21 mouse cellular contexts compared by ENCODE assay signal in genomic region chr19:28946782-28947181, GRCm38 (mm10). TPM values are rescaled to one million over a fixed set of nuclear protein-coding genes. Genes with fewer than 3 reads are reported as not detected.
A peak's percentile ranks its signal among the peaks of the same experiment; 100 is the strongest.
DNase-seq lines count a peak whose midpoint lies in the region; ATAC-seq and TF ChIP-seq lines count a peak whose summit lies in the region.
"Had no signal": no experiment of that assay in that cellular context is flagged by ENCODE, and none has a peak within 500 bp of the region (broad histone marks: within the 10 kb centered on the region; RNA-seq: fewer than 3 reads in every experiment).

No protein-coding gene starts in this region.

- ATAC-seq in frontal cortex, adult (ENCODE audit: low TSS enrichment) = peak; percentile 72
- peak; percentile 83 for ATAC-seq in heart, embryonic 16.5 days (replicated peaks; ENCODE audit: extremely low read depth, insufficient read depth, low FRiP score)
- peak; percentile 80; the same call in 1 of the 2 replicates for ATAC-seq in limb, embryonic 14.5 days (ENCODE audit: low FRiP score, low read depth)
- ATAC-seq: forebrain, embryonic 14.5 days; lung, postnatal 0 days had no signal

- WGBS in heart, embryonic 16.5 days = 7% methylated on average over 4 of the region's 4 CpGs
- 14% methylated on average over 4 of the region's 4 CpGs for WGBS in heart, embryonic 10.5 days
- WGBS in limb, embryonic 14.5 days = 46% methylated on average over 4 of the region's 4 CpGs
- 67% methylated on average over 4 of the region's 4 CpGs for WGBS in limb, embryonic 10.5 days

- H3K9me3 ChIP-seq in heart, embryonic 16.5 days (replicated peaks; ENCODE audit: control insufficient read depth, low read length) = no peaks in the 10 kb centered on the region
- H3K9me3 ChIP-seq in heart, embryonic 10.5 days = no peaks in the 10 kb centered on the region
- H3K9me3 ChIP-seq in limb, embryonic 14.5 days (ENCODE audit: control insufficient read depth, low read length) = no peaks in the 10 kb centered on the region
- no peaks in the 10 kb centered on the region for H3K9me3 ChIP-seq in limb, embryonic 10.5 days (replicated peaks)
- H3K9me3 ChIP-seq: hindbrain, embryonic 10.5 days; limb, embryonic 13.5 days; liver, embryonic 15.5 days; neural tube, embryonic 13.5 days; stomach, embryonic 15.5 days had no signal

- H3K9ac ChIP-seq in heart, embryonic 16.5 days (ENCODE audit: low read length) = no peak overlapping the region
- no peak overlapping the region for H3K9ac ChIP-seq in limb, embryonic 14.5 days (ENCODE audit: low read depth, low read length, severe bottlenecking)
- H3K9ac ChIP-seq: limb, embryonic 13.5 days; liver, embryonic 15.5 days; neural tube, embryonic 13.5 days; stomach, embryonic 15.5 days had no signal

- H3K4me1 ChIP-seq in heart, embryonic 16.5 days (ENCODE audit: control insufficient read depth, insufficient read depth, low read length) = peaks cover 12% of the 10 kb centered on the region
- peaks cover 5% of the 10 kb centered on the region; the same call in 1 of the 2 replicates for H3K4me1 ChIP-seq in heart, embryonic 10.5 days
- H3K4me1 ChIP-seq in limb, embryonic 14.5 days (ENCODE audit: control insufficient read depth, insufficient read depth, low read length) = no peaks in the 10 kb centered on the region
- H3K4me1 ChIP-seq in limb, embryonic 10.5 days = no peaks in the 10 kb centered on the region
- H3K4me1 ChIP-seq: hindbrain, embryonic 10.5 days; limb, embryonic 13.5 days; liver, embryonic 15.5 days; neural tube, embryonic 13.5 days; stomach, embryonic 15.5 days had no signal

- peak overlapping the region; percentile 85 for H3K27ac ChIP-seq in heart, embryonic 16.5 days (ENCODE audit: low read length)
- H3K27ac ChIP-seq in heart, embryonic 10.5 days = no peak overlapping the region
- no peak overlapping the region for H3K27ac ChIP-seq in limb, embryonic 14.5 days (replicated peaks; ENCODE audit: low read depth, low read length)
- H3K27ac ChIP-seq in limb, embryonic 10.5 days = no peak overlapping the region
- H3K27ac ChIP-seq: hindbrain, embryonic 10.5 days; limb, embryonic 13.5 days; liver, embryonic 15.5 days; neural tube, embryonic 13.5 days; stomach, embryonic 15.5 days had no signal

- TF ChIP-seq POLR2A in limb, embryonic 14.5 days (IDR thresholded peaks at IDR 0.05; ENCODE audit: borderline replicate concordance, extremely low read depth, insufficient read depth, insufficient read length) = no peak

- H3K4me2 ChIP-seq in heart, embryonic 16.5 days (ENCODE audit: low read depth, low read length) = peak overlapping the region; percentile 30; the same call in 1 of the 2 replicates
- no peak overlapping the region for H3K4me2 ChIP-seq in limb, embryonic 14.5 days (replicated peaks; ENCODE audit: low read depth, low read length, severe bottlenecking)
- H3K4me2 ChIP-seq: limb, embryonic 13.5 days; liver, embryonic 15.5 days; neural tube, embryonic 13.5 days; stomach, embryonic 15.5 days had no signal

- no peaks in the 10 kb centered on the region for H3K27me3 ChIP-seq in heart, embryonic 16.5 days (ENCODE audit: control insufficient read depth, insufficient read depth, low read length)
- no peaks in the 10 kb centered on the region for H3K27me3 ChIP-seq in heart, embryonic 10.5 days (ENCODE audit: insufficient read depth, poor library complexity, severe bottlenecking)
- no peaks in the 10 kb centered on the region for H3K27me3 ChIP-seq in limb, embryonic 14.5 days (ENCODE audit: control insufficient read depth, insufficient read depth, low read length)
- no peaks in the 10 kb centered on the region for H3K27me3 ChIP-seq in limb, embryonic 10.5 days (ENCODE audit: low read depth, poor library complexity, severe bottlenecking)
- H3K27me3 ChIP-seq: limb, embryonic 13.5 days; liver, embryonic 15.5 days; neural tube, embryonic 13.5 days; stomach, embryonic 15.5 days had no signal

- H3K4me3 ChIP-seq in heart, embryonic 16.5 days (ENCODE audit: low read length) = no peak overlapping the region
- H3K4me3 ChIP-seq in heart, embryonic 10.5 days = no peak overlapping the region
- no peak overlapping the region for H3K4me3 ChIP-seq in limb, embryonic 14.5 days (replicated peaks; ENCODE audit: low read length)
- no peak overlapping the region for H3K4me3 ChIP-seq in limb, embryonic 10.5 days
- H3K4me3 ChIP-seq: erythroblast, embryonic 14.5 days; hindbrain, embryonic 10.5 days; limb, embryonic 13.5 days; liver, embryonic 15.5 days; neural tube, embryonic 13.5 days; stomach, embryonic 15.5 days had no signal

- no peak for DNase-seq in frontal cortex, postnatal 10 days (ENCODE audit: low spot score in 2 of 2)
- no peak for DNase-seq in heart, embryonic 10.5 days (ENCODE audit: low spot score)
- DNase-seq in limb, embryonic 14.5 days (ENCODE audit: low spot score) = peak; percentile 23
- DNase-seq in limb, embryonic 10.5 days (ENCODE audit: low spot score) = no peak
- DNase-seq in forelimb bud, embryonic 11.5 days (ENCODE audit: low read depth, low spot score) = peak; percentile 19
- DNase-seq in thymus, postnatal 4 days = no peak
- DNase-seq: cerebellum, adult 18-20 months; cerebellum, postnatal 36 days; kidney, adult 2 months; kidney, postnatal 36 days; thymus, adult 2 months had no signal

- peaks cover 4% of the 10 kb centered on the region for H3K36me3 ChIP-seq in heart, embryonic 16.5 days (ENCODE audit: control insufficient read depth, insufficient read depth)
- no peaks in the 10 kb centered on the region for H3K36me3 ChIP-seq in heart, embryonic 10.5 days
- no peaks in the 10 kb centered on the region for H3K36me3 ChIP-seq in limb, embryonic 14.5 days (ENCODE audit: control insufficient read depth, insufficient read depth, low read length)
- no peaks in the 10 kb centered on the region for H3K36me3 ChIP-seq in limb, embryonic 10.5 days
- H3K36me3 ChIP-seq: hindbrain, embryonic 10.5 days; limb, embryonic 13.5 days; liver, embryonic 15.5 days; neural tube, embryonic 13.5 days; stomach, embryonic 15.5 days had no signal

RNA-seq across cellular contexts. Expression of gene Plpp6, which starts 17.0 kb away (rescaled TPM):
- polyA plus RNA-seq in heart, embryonic 16.5 days (2015; fragmentation: Nextera tagmentation; extraction: Ambion mirVana) = 7.9 and 8.8 TPM in 2 replicates
- 4.6 and 6.1 TPM in 2 replicates for polyA plus RNA-seq in heart, embryonic 10.5 days (2016; fragmentation: Nextera tagmentation; extraction: Ambion mirVana)
- polyA plus RNA-seq in limb, embryonic 14.5 days (2012; rRNA removed) = 5.8 and 6.8 TPM in 2 replicates
- polyA plus RNA-seq in limb, embryonic 14.5 days (2014; fragmentation: Nextera tagmentation; extraction: Ambion mirVana) = 9.4 and 9.6 TPM in 2 replicates
- polyA plus RNA-seq in limb, embryonic 10.5 days (2016; fragmentation: Nextera tagmentation; extraction: Ambion mirVana) = 3.1 and 4.1 TPM in 2 replicates

RNA-seq across cellular contexts. Expression of gene 4430402I18Rik, which starts 20.8 kb away (rescaled TPM):
- polyA plus RNA-seq in heart, embryonic 16.5 days (2015; fragmentation: Nextera tagmentation; extraction: Ambion mirVana) = 11.0 and 11.2 TPM in 2 replicates
- polyA plus RNA-seq in heart, embryonic 10.5 days (2016; fragmentation: Nextera tagmentation; extraction: Ambion mirVana) = 2.1 and 5.7 TPM in 2 replicates
- polyA plus RNA-seq in limb, embryonic 14.5 days (2012; rRNA removed) = 0.59 and 1.0 TPM in 2 replicates
- 1.0 and 1.5 TPM in 2 replicates for polyA plus RNA-seq in limb, embryonic 14.5 days (2014; fragmentation: Nextera tagmentation; extraction: Ambion mirVana)
- 0.06 TPM in 1 of 2 replicates, not detected in the other for polyA plus RNA-seq in limb, embryonic 10.5 days (2016; fragmentation: Nextera tagmentation; extraction: Ambion mirVana)
- polyA plus RNA-seq: erythroblast, embryonic 14.5 days had no signal

RNA-seq across cellular contexts. Expression of gene Cdc37l1, which starts 43.4 kb away (rescaled TPM):
- polyA plus RNA-seq in heart, embryonic 16.5 days (2015; fragmentation: Nextera tagmentation; extraction: Ambion mirVana) = 54.7 and 55.7 TPM in 2 replicates
- polyA plus RNA-seq in heart, embryonic 10.5 days (2016; fragmentation: Nextera tagmentation; extraction: Ambion mirVana) = 32.0 and 34.6 TPM in 2 replicates
- polyA plus RNA-seq in limb, embryonic 14.5 days (2012; rRNA removed) = 32.1 and 35.8 TPM in 2 replicates
- 39.6 and 47.8 TPM in 2 replicates for polyA plus RNA-seq in limb, embryonic 14.5 days (2014; fragmentation: Nextera tagmentation; extraction: Ambion mirVana)
- 31.1 and 40.5 TPM in 2 replicates for polyA plus RNA-seq in limb, embryonic 10.5 days (2016; fragmentation: Nextera tagmentation; extraction: Ambion mirVana)

Comparison
In these comparisons a context has a peak if more than half of its experiments do, and no peak if none do; other contexts are left out.
1. DNase-seq: peak in limb, embryonic 14.5 days (single experiment) and forelimb bud, embryonic 11.5 days (single experiment); none in frontal cortex, postnatal 10 days (0 of 2), heart, embryonic 10.5 days (single experiment), limb, embryonic 10.5 days (single experiment) and thymus, postnatal 4 days (single experiment).
2. Peak in every context shown above with its lines, with median percentiles within 50 percentile points of each other: ATAC-seq.